Mouse (Mus musculus) megakaryocyte-erythroid progenitor cell, adult 5-6 weeks (primary cell): ENCODE measurements at regions not wholly inside any gene's neighbourhood (a gene's known extent, or its start where the extent isn't known, plus 50 kb on each side); places are given as distances from the start of the nearest gene placed in this dataset.

Experiments
- ATAC-seq: replicated peaks from 2 replicates; pipeline ENCODE4 v1.8.0; 2016; ENCODE audit warnings: mild to moderate bottlenecking, inconsistent platforms; ENCODE audit not compliant: severe bottlenecking, poor library complexity, low FRiP score, low TSS enrichment

GRCm38 (mm10) chr4:131597996-131598395, 240.1 kb downstream of the Ptpru start:
- no peak for ATAC-seq

- ATAC-seq = no peak
These were observed 223.7 kb downstream of the Ptpru start for GRCm38 (mm10) chr4:131614434-131614833.

DNA sequence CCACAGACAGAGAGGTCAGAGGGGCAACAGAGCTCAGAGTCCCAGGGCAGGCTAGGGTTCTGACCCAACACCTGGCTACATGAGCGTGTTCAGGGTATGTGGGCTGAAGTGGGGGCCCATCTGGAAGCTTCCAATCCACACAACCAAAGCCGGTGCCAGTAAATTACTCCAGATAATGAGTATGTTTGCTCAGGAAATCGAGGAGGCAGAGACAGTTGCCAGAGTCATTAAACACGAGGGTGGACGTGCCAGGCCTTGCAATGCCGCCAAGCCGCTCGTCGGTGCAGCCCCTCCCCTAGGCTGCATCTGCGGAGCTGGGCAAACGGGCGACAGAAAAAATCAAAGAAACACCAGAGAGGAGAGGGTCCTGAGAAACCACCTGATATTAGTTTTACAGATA, 222.5 kb downstream of the Ptpru start:
- ATAC-seq = no peak

DNA sequence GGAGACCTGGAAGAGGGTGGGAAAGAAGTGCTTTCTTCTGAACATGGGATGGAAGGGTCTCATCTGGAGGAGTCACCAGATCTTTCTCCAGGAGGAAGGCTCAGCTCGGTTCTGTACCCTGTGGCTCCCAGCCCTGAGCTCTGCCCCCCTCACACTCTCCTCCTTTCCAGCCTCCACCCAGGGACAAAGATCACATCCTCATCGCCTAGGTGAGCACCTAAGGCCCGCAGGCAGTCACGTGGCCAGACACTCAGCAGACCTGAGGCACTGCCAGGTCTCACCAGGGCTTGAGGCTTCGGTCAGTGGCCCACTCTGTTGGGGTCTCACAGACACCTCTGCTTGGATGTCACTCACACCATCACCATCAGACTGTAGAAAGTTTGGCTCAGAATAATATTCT, 200.0 kb downstream of the Ptpru start:
- ATAC-seq = no peak

- ATAC-seq = no peak
These were observed 182.1 kb downstream of the Ptpru start for GRCm38 (mm10) chr4:131656034-131656433.

- ATAC-seq = no peak
These were observed 180.2 kb downstream of the Ptpru start for GRCm38 (mm10) chr4:131657922-131658321.

GRCm38 (mm10) chr4:131660931-131661330, 177.2 kb downstream of the Ptpru start:
- ATAC-seq = no peak

DNA sequence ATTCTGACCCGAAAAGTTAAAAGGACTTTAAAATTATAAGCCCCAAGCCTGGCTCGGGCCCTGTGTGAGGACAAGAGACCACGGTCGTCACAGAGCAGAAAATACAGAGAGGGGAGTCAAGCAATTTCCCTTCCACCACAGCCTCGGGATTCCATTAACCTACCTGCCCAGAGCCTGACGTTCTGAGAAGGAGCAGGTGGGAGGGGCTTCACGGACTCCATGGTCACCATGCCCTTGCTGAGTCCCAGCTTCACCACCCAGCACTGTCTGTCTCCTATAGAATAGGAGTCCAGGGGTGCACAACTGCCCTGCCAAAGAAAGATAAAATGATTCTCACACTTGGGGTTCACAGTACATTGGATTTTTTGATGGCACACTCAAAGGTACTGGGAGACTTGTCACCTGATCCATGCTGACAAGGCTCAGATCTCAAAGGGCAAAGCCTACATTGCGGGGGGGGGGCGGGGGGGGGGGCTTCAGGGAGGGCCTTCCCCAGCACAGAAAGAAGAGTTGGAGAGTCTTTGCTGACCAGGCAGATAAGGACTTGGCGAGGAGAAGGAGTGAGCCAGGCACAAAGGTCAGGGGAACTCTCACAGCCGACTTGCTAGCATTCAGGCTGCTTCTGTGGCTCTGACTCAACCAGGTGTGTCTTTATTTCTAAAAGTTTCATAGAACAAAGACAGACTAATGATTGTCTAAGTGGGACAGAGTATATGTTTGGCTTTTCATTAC, 166.1 kb downstream of the Ptpru start:
- no peak for ATAC-seq

- no peak for ATAC-seq
These were observed 160.1 kb downstream of the Ptpru start for GRCm38 (mm10) chr4:131677966-131678365.

GRCm38 (mm10) chr4:131683176-131683575, 154.9 kb downstream of the Ptpru start:
- ATAC-seq = no peak

- ATAC-seq = no peak
These were observed 152.5 kb downstream of the Ptpru start for GRCm38 (mm10) chr4:131685544-131685943.

- peak; percentile 61; the same call in 1 of the 2 replicates for ATAC-seq
These were observed 143.9 kb downstream of the Ptpru start for GRCm38 (mm10) chr4:131694232-131694631.

- no peak for ATAC-seq
These were observed 141.9 kb downstream of the Ptpru start for GRCm38 (mm10) chr4:131695941-131696912.
